Mouse (Mus musculus): ENCODE results near the gene E130114P18Rik.

The E130114P18Rik gene

GRCm38 (mm10) chr4:97707373-97708152 lies 70.3 kb downstream of the E130114P18Rik start:
- DNase-seq (ENCODE audit: low read depth, low spot score): no peak

- DNase-seq (ENCODE audit: low read depth, low spot score): no peak
These were observed 80.9 kb downstream of the E130114P18Rik start for GRCm38 (mm10) chr4:97696684-97697615.

- DNase-seq (ENCODE audit: low read depth, low spot score): no peak
These were observed 82.4 kb downstream of the E130114P18Rik start for GRCm38 (mm10) chr4:97695414-97696040.

- no peak for DNase-seq (ENCODE audit: low read depth, low spot score)
These were observed 83.9 kb downstream of the E130114P18Rik start for GRCm38 (mm10) chr4:97693931-97694330.

GRCm38 (mm10) chr4:97693054-97693453 lies 84.8 kb downstream of the E130114P18Rik start:
- no peak for DNase-seq (ENCODE audit: low read depth, low spot score)

- DNase-seq (ENCODE audit: low read depth, low spot score): no peak
These were observed 87.5 kb downstream of the E130114P18Rik start for GRCm38 (mm10) chr4:97690384-97690766.

- DNase-seq (ENCODE audit: low read depth, low spot score): no peak
These were observed 88.2 kb downstream of the E130114P18Rik start for GRCm38 (mm10) chr4:97689456-97690383.

- DNase-seq (ENCODE audit: low read depth, low spot score): no peak
These were observed 91.9 kb downstream of the E130114P18Rik start for GRCm38 (mm10) chr4:97686020-97686419.

- no peak for DNase-seq (ENCODE audit: low read depth, low spot score)
These were observed 101.3 kb downstream of the E130114P18Rik start for GRCm38 (mm10) chr4:97676579-97676937.

- DNase-seq (ENCODE audit: low read depth, low spot score): no peak
These were observed 101.9 kb downstream of the E130114P18Rik start for GRCm38 (mm10) chr4:97675741-97676578.

GRCm38 (mm10) chr4:97673854-97674510 lies 103.9 kb downstream of the E130114P18Rik start:
- DNase-seq (ENCODE audit: low read depth, low spot score): no peak

- no peak for DNase-seq (ENCODE audit: low read depth, low spot score)
These were observed 105.4 kb downstream of the E130114P18Rik start for GRCm38 (mm10) chr4:97672501-97672900.

- DNase-seq (ENCODE audit: low read depth, low spot score): no peak
These were observed 106.0 kb downstream of the E130114P18Rik start for GRCm38 (mm10) chr4:97671911-97672310.

- no peak for DNase-seq (ENCODE audit: low read depth, low spot score)
These were observed 107.5 kb downstream of the E130114P18Rik start for GRCm38 (mm10) chr4:97670418-97670817.

GRCm38 (mm10) chr4:97669808-97670207 lies 108.1 kb downstream of the E130114P18Rik start:
- no peak for DNase-seq (ENCODE audit: low read depth, low spot score)

GRCm38 (mm10) chr4:97665428-97665755 lies 112.5 kb downstream of the E130114P18Rik start:
- no peak for DNase-seq (ENCODE audit: low read depth, low spot score)

GRCm38 (mm10) chr4:97664738-97665427 lies 113.0 kb downstream of the E130114P18Rik start:
- DNase-seq (ENCODE audit: low read depth, low spot score): no peak

- no peak for DNase-seq (ENCODE audit: low read depth, low spot score)
These were observed 114.0 kb downstream of the E130114P18Rik start for GRCm38 (mm10) chr4:97663922-97664321.

- no peak for DNase-seq (ENCODE audit: low read depth, low spot score)
These were observed 115.0 kb downstream of the E130114P18Rik start for GRCm38 (mm10) chr4:97662841-97663240.
